Mouse (Mus musculus) liver, postnatal 0 days (tissue): ENCODE data around the gene Slc25a19. TPM values are rescaled to one million over a fixed set of nuclear protein-coding genes. Genes with fewer than 3 reads are reported as not detected.

ENCODE experiments used
- ATAC-seq: fragments of 200-750 bp; cut with Nextera tagmentation; 2 replicates; pipeline ENCODE4 v1.8.0; 2017; ENCODE audit warnings: mild to moderate bottlenecking, moderate library complexity
- DNase-seq: peaks from one replicate; pipeline ENCODE4 v3.0.0-alpha.2; 2016
- H3K27ac ChIP-seq: fragments of 300-500 bp; sonication (generic); 2 replicates; pipeline ENCODE4 v1.5.1; 2014; ENCODE audit warnings: antibody characterized with exemption, moderate library complexity, mild to moderate bottlenecking, low read depth
- H3K27me3 ChIP-seq: fragments of 300-500 bp; sonication (generic); 2 replicates; pipeline ENCODE4 v1.6.1; 2014; ENCODE audit warnings: low read length, control low read depth, mixed read lengths; ENCODE audit not compliant: insufficient read depth
- H3K36me3 ChIP-seq: fragments of 300-500 bp; sonication (generic); replicated peaks from 2 replicates; pipeline ENCODE4 v1.6.1; 2014; ENCODE audit warnings: mild to moderate bottlenecking, control low read depth, low read length, moderate library complexity, mixed read lengths; ENCODE audit not compliant: insufficient read depth
- H3K4me1 ChIP-seq: fragments of 300-500 bp; sonication (generic); 2 replicates; pipeline ENCODE4 v1.6.1; 2014; ENCODE audit warnings: antibody characterized with exemption, mild to moderate bottlenecking, control low read depth; ENCODE audit not compliant: insufficient read depth
- H3K4me2 ChIP-seq: fragments of 300-500 bp; sonication (generic); 2 replicates; pipeline ENCODE4 v1.6.1; 2014; ENCODE audit warnings: low read depth, mild to moderate bottlenecking, low read length, moderate library complexity, mixed read lengths
- H3K4me3 ChIP-seq: fragments of 300-500 bp; sonication (generic); 2 replicates; pipeline ENCODE4 v1.5.1; 2014; ENCODE audit warnings: low read depth, low read length
- H3K9ac ChIP-seq: fragments of 300-500 bp; sonication (generic); replicated peaks from 2 replicates; pipeline ENCODE4 v1.6.1; 2014; ENCODE audit warnings: mild to moderate bottlenecking, moderate library complexity
- H3K9me3 ChIP-seq: fragments of 300-500 bp; sonication (generic); 2 replicates; pipeline ENCODE4 v1.6.1; 2016; ENCODE audit warnings: mild to moderate bottlenecking, control low read depth, low read length, mixed read lengths
- CTCF ChIP-seq: sonication (generic); IDR thresholded peaks from 2 replicates; pipeline ENCODE4 v1.5.1; 2016; ENCODE audit warnings: antibody characterized with exemption, low read depth
- EP300 ChIP-seq: IDR thresholded peaks from 2 replicates; pipeline ENCODE4 v1.6.1; 2016; ENCODE audit warnings: antibody characterized with exemption, low read depth, mild to moderate bottlenecking
- WGBS: fragments of 180-500 bp; shearing (Covaris S2); extraction: QIAGEN DNeasy Blood & Tissue Kit; methylation state at CpG from one replicate; pipeline ENCODE4 v1.1.7; 2014; ENCODE audit not compliant: insufficient replicate concordance; 5-methylcytosine and 5-hydroxymethylcytosine counted together
- polyA plus RNA-seq: library from polyadenylated mRNA; unstranded; fragments of >200 nt; fragmentation: Nextera tagmentation; extraction: Ambion mirVana; gene quantifications from 2 replicates; pipeline ENCODE4 v1.2.1, GENCODE M21; 2015

The Slc25a19 gene
- polyA plus RNA-seq, 1 experiment from 2014 or later, result 6.9 TPM

DNA sequence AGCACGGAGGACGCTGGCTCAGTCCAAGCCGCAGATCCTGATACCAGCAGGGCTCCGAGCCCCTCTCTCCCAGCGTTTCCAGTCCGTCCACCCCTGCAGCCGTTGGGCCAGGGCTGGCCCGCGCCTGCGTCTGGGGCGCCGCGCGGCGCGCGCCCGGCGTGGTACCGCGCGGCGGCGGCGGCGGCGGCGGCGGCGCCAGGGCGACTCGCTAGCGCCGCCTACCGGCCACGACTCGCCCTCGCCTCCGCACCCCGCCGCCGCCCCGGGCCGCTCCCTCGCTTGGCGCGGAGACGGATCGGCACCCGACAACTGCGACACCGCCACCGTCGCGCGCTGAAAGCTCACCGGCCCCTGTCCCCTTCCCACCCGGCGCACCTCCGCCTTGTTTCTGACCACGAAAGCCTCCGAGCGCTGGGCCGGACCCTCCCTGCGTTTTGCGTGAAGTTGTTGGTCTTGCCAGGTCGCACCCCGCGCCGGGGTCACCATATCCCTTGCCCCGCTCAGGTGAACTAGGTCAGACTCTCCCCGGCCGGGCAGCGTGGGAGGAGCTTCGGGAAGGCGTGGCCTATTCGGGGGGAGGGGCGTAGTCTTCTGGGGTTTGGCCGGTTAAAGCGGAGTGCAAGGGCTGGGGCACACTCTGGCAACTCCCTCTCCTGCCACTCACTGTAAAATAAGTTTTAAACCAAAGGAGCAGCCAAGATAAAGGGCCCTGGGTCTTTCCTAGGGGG lies 15.5 kb downstream of the Slc25a19 start, which contains the start of gene Mif4gd:
Gene Mif4gd, minus strand, starts transcription at position 560 of the 728 bp plus-strand sequence.
- peak; percentile 97 for DNase-seq
- no peaks in the 10 kb centered on the region for H3K27me3 ChIP-seq
- H3K4me2 ChIP-seq, result peak within 1 kb of the TSS; percentile 97
- ATAC-seq, result peak; percentile 89
- H3K36me3 ChIP-seq, result peaks cover 33% of the 10 kb centered on the region
- TF ChIP-seq EP300 (no peak), CTCF (peak; percentile 70)
- H3K9ac ChIP-seq, result peak within 1 kb of the TSS; percentile 81
- H3K27ac ChIP-seq, result peak within 1 kb of the TSS; percentile 99
- H3K9me3 ChIP-seq, result no peaks in the 10 kb centered on the region
- peaks cover 19% of the 10 kb centered on the region for H3K4me1 ChIP-seq
- WGBS, result under 1% methylated on average over 60 of the region's 80 CpGs
- H3K4me3 ChIP-seq, result peak within 1 kb of the TSS; percentile 62

DNA sequence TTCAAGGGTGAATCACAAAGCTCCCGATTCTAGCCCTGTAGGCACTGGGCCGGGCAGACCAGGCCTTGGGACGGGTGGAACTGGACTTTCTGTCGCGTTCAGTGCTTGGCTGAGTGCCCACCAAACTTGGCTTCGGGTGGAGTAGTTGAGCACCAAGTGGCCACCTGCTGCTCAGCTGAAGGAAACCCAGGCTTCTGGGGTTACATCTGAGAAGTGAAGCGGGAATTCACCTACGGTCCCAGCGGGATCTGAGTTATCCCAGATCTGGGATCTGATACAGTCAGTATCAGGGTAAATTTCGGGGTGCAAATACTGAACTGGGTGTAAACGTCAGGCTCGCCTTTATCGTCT lies 16.1 kb downstream of the Slc25a19 start:
- peaks cover 19% of the 10 kb centered on the region for H3K4me1 ChIP-seq
- H3K4me3 ChIP-seq, result peak overlapping the region; percentile 62
- H3K27me3 ChIP-seq, result no peaks in the 10 kb centered on the region
- H3K4me2 ChIP-seq, result peak overlapping the region; percentile 97
- peak overlapping the region; percentile 81 for H3K9ac ChIP-seq
- no peaks in the 10 kb centered on the region for H3K9me3 ChIP-seq
- DNase-seq (peak; percentile 84), ATAC-seq (peak; percentile 49)
- H3K36me3 ChIP-seq, result peaks cover 38% of the 10 kb centered on the region
- peak overlapping the region; percentile 99 for H3K27ac ChIP-seq
- WGBS, result under 1% methylated on average over 13 of the region's 13 CpGs
- TF ChIP-seq EP300 (no peak), CTCF (peak; percentile 28)

GRCm38 (mm10) chr11:115611173-115611572 lies 16.9 kb downstream of the Slc25a19 start:
- Histone ChIP-seq H3K4me2 (peak overlapping the region; percentile 97), H3K9ac (peak overlapping the region; percentile 81), H3K4me3 (no peak overlapping the region), H3K4me1 (peaks cover 19% of the 10 kb centered on the region), H3K36me3 (peaks cover 44% of the 10 kb centered on the region), H3K9me3 (no peaks in the 10 kb centered on the region), H3K27me3 (no peaks in the 10 kb centered on the region), H3K27ac (peak overlapping the region; percentile 16; the same call in 1 of the 2 replicates)
- ATAC-seq (no peak), DNase-seq (no peak)
- 63% methylated on average over 6 of the region's 6 CpGs for WGBS
- TF ChIP-seq EP300 (no peak), CTCF (no peak)

DNA sequence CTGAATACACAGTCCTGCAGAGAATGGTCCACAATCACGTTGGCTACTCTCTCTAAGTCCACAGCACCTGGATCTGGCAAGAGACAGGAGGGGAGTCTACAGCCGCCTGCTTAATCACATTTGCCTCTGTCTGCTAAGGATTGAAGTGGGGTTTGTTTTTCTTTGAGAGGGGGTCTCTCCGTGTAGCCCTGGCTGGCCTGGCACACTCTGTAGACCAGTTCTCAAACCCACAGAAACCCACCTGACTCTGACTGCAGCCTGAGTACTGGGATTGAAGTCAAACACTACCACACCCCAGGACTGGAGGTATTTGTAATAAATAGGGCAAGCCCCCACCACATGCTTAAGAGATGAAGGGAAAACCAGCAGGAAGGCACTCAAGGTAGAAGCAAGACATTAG lies 18.5 kb downstream of the Slc25a19 start:
- Histone ChIP-seq H3K4me2 (no peak overlapping the region), H3K27me3 (no peaks in the 10 kb centered on the region), H3K4me1 (peaks cover 29% of the 10 kb centered on the region), H3K9me3 (no peaks in the 10 kb centered on the region), H3K27ac (no peak overlapping the region), H3K9ac (no peak overlapping the region), H3K36me3 (peaks cover 48% of the 10 kb centered on the region), H3K4me3 (no peak overlapping the region)
- TF ChIP-seq CTCF (no peak), EP300 (no peak)
- 69% methylated on average over 3 of the region's 3 CpGs for WGBS
- no peak for DNase-seq
- ATAC-seq, result no peak

- Histone ChIP-seq H3K9me3 (no peaks in the 10 kb centered on the region), H3K27me3 (no peaks in the 10 kb centered on the region), H3K4me1 (peaks cover 29% of the 10 kb centered on the region), H3K9ac (no peak overlapping the region), H3K36me3 (peaks cover 48% of the 10 kb centered on the region), H3K27ac (no peak overlapping the region), H3K4me3 (no peak overlapping the region), H3K4me2 (no peak overlapping the region)
- WGBS, result 89% methylated on average over 23 of the region's 23 CpGs
- no peak for TF ChIP-seq EP300
- no peak for TF ChIP-seq CTCF
- DNase-seq (no peak), ATAC-seq (no peak)
Measured at GRCm38 (mm10) chr11:115608421-115609399, 19.4 kb downstream of the Slc25a19 start.

- Histone ChIP-seq H3K27ac (no peak overlapping the region), H3K9me3 (no peaks in the 10 kb centered on the region), H3K27me3 (no peaks in the 10 kb centered on the region), H3K9ac (no peak overlapping the region), H3K4me2 (no peak overlapping the region), H3K4me1 (peaks cover 34% of the 10 kb centered on the region), H3K4me3 (no peak overlapping the region), H3K36me3 (peaks cover 48% of the 10 kb centered on the region)
- DNase-seq (no peak), ATAC-seq (no peak)
- TF ChIP-seq CTCF, result no peak
- TF ChIP-seq EP300, result no peak
- 93% methylated on average over 18 of the region's 18 CpGs for WGBS
Measured at GRCm38 (mm10) chr11:115606733-115607132, 21.4 kb downstream of the Slc25a19 start.
